Mouse (Mus musculus): Measurements from ENCODE around the gene Ldlr.
"Not testable (repeated sequence)": the region's sequence is repeated elsewhere in the genome, so short reads cannot be mapped to it uniquely, and the experiment has no call there.

The Ldlr gene

GRCm38 (mm10) chr9:21754516-21755321, 31.4 kb downstream of the Ldlr start:
- DNase-seq (ENCODE audit: low spot score in 2 of 2): no peak

GRCm38 (mm10) chr9:21758576-21759529, 35.6 kb downstream of the Ldlr start:
- DNase-seq (ENCODE audit: low spot score in 2 of 2): no peak

GRCm38 (mm10) chr9:21759718-21760117, 36.4 kb downstream of the Ldlr start:
- DNase-seq (ENCODE audit: low spot score in 2 of 2): no peak

DNA sequence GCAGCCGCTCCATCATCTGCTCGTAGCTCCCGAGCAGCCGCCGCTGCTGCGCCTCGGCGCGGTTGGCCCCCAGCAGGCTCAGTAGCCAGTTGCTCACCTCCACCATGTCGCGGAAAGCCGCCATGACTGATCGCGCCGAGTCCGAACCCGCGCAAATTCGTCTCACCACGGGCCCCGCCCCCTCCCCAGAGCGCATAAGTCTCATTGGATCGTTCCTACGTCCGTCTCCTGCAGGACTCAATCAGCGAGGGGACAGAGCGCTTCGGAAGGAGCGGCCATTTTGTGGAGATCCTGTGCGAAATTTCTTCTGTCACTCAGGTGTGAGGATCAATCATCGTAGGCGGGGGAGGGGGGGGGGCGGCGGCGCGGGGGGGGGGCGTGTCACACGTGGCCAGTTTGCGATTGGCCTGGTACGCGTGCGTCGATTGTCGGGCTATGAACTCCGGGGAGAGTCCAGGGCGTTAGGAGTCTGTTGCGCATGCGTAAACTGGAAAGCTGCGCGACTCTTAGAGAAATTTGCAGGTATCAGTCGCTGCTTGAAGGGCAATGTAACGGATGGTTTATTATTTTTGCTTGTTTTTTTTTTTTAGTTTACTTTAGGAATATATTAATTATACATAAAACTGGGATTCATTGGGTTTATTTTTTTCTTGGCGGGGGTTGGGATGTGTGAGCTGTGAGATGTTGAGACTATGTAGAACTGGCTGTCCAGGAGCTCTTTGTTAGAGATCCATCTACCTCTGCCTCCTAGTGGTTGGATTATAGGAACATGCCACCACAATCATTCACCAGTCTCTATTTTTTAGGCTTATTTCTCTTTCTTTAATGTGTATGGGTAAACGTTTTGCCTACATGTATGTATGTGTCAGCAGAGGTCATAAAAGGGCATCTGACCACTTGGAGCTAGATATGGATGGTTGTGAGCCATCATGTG, 37.1 kb downstream of the Ldlr start, which contains the start of gene Spc24:
Gene Spc24, minus strand, starts transcription at position 149 of the 934 bp plus-strand sequence.
- peak; percentile 94 to 97 for DNase-seq (ENCODE audit: low spot score in 2 of 2)

DNA sequence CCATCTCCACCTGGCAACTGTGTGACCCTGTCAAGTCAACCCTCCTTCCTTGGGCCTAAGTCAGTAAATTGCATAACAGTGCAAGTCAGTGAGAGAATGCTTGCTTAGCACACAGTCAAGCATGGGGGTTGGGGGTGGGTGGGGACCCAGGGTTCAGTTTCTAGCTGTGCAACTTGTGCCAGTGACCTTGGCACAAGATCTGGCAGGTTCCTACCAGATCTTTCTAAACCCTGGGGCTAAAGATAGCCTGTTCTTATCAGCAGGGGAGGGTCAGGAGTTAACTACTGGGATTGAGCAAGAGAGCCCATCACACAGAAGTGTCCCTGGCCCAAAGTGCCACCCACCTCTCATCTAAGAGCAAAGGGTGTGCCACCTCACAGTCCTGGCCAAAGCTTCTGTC, 38.9 kb downstream of the Ldlr start:
- DNase-seq (ENCODE audit: low spot score in 2 of 2): no peak

GRCm38 (mm10) chr9:21764084-21764999, 41.1 kb downstream of the Ldlr start:
- DNase-seq (ENCODE audit: low spot score in 2 of 2): no peak

DNA sequence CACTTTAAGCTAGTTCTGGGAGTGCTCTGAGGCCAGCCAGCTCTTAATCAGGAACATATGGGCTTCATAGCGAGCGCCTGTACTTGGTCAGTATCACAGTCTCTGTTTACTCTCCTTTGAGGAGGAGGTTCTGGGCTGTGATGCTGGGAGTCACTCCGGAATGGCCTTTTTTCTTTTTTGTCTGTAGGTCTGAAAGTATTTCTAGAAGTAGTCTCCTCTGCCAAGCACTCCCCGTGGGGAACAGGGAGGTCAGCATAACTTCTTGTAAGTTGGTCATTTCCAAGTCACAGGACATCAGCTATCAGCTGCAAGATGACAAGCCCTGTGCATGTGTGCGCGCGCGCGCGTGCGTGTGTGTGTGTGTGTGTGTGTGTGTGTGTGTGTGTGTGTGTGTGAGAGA, 44.6 kb downstream of the Ldlr start:
- no peak for DNase-seq (ENCODE audit: low spot score in 2 of 2)

DNA sequence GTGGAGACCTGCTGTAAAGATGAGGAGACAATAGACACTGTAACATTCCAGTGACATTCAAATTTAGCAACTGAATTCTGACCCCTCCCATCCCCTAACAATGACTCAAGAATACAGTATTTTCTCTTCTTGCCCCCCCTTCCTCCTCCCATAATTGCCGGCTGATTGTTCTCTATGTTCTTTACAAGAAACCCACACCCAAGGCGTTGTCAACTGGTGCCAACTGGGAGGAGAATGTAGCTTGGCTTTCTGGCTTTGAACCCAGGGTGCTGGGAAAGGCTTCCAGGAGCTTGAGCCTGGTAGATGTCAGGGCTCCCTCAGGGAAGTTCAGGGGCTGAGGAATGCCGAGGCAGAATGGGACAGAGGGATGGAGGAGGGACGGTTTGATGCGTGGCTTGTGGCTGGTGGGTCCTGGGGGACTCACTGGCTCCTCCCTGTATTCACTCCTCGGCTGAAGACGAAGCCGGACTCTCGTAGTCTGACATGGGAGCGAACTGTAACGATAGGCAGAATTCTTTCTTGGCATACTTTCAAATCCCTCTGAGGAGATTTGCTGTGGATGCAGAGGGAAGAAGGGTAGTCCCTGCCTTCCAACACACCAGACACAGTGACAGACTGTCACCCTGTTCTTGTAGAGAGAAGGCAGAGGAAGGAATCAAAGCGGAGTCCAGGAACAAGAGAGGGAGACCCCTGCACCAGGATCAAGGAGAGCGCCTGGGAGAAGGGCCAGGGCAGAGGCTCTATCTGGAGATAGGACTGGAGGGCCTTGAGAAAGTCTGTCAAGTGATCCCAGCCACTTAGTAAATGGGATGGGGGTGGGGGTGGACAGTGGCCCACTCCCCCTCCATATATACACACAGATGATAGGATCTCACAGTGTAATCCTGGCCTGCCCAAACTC, 45.5 kb downstream of the Ldlr start:
- no peak for DNase-seq (ENCODE audit: low spot score in 2 of 2)

GRCm38 (mm10) chr9:21769558-21770183, 46.4 kb downstream of the Ldlr start:
- no peak for DNase-seq (ENCODE audit: low spot score in 2 of 2)

DNA sequence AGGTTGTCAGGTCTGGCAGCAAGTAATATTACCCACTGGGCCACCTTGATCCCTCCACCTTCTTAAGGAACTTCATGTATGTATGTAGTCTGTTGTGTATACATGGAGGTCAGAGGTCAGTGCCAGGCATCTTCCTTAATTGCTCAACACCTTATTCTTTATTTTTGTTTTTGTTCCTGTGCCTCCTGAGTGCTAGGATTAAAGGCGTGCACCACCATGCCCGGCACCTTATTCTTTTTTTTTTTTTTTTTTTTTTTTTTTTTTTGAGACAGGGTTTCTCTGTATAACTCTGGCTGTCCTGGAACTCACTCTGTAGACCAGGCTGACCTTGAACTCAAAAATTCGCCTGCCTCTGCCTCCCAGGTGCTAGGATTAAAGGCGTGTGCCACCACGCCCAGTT, 50.1 kb downstream of the Ldlr start:
- DNase-seq (ENCODE audit: low spot score in 2 of 2): not testable (repeated sequence)

GRCm38 (mm10) chr9:21774353-21774752, 51.1 kb downstream of the Ldlr start:
- DNase-seq (ENCODE audit: low spot score in 2 of 2): no peak

DNA sequence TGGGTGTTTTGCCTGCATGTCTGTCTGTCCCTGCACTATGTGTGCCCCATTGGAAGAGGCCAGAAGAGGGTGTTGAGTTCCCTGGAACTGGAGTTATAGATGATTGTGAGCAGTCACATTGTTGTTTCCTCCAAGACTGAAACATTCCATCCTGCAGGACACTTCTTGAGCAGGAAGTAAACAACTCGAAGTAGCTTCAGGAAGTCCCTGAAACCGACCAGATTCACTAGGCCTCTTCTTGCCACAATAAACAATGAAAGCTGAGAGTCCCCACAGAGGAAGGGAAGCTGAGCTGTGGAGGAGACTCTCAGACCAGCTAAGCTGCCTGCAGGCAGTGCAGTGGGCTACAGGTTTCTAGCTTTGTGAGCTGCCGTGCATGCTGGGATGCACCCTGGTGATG, 54.4 kb downstream of the Ldlr start:
- DNase-seq (ENCODE audit: low spot score in 2 of 2): no peak

DNA sequence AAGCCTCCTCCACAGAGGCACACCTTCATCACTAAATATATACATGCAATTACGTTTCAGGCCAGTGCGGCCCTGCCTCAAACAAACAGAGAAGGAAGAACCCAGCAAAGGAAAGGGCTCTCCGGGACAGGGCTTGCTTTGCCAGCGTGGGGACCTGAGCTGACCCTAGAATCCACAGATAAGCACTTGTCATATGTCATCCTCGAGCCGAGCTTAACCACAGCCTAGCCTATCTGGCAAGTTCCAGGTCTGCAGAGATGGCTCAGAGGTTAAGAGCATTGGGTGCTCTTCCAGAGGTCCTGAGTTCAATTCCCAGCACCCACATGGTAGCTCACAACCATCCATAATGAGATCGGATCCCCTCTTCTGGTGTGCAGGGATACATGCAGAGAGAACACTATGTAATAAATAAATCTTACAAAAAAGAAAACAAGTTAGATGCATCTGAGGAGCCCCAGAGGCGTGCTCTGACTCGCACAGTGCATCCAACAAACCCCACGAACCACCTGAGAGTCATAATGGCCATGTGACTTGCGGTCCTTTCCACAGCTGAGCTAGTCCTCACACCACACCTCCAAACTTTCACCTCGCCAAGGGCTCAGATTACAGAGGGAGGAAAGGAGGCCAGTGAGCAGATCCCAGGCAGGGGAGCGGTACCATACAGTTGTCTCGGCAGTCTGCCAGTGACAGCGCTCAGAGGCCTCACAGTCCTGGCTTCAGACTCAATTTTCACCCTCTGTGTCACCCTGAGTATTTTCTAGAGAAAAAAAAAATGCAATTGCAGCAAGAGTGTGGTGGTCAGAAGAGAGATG, 58.6 kb downstream of the Ldlr start:
- DNase-seq (ENCODE audit: low spot score in 2 of 2): no peak

GRCm38 (mm10) chr9:21784517-21785307, 61.4 kb downstream of the Ldlr start:
- no peak for DNase-seq (ENCODE audit: low spot score in 2 of 2)

GRCm38 (mm10) chr9:21786309-21786708, 63.0 kb downstream of the Ldlr start:
- not testable (repeated sequence) for DNase-seq (ENCODE audit: low spot score in 2 of 2)

DNA sequence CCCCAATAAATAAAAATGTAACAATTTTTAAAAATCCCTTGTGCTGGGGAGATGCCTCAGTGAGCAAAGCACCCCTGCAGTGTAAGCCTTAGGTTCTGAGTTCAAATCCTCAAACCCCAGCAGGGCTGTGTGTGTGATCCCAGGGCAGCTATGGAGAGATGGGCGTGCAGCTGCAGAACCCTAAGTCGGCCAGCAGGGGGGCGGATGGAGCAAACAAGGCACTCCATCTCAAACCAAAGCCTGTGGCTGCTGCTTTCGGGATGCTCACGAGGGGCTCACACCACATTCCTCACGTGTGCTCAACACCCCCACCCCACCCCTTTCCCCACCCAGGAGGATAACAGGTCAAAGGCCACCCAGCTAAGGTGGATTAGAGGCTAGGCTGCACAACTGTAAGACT, 63.6 kb downstream of the Ldlr start:
- DNase-seq (ENCODE audit: low spot score in 2 of 2): no peak

GRCm38 (mm10) chr9:21787654-21788053, 64.4 kb downstream of the Ldlr start:
- DNase-seq (ENCODE audit: low spot score in 2 of 2): no peak

All from spleen, postnatal 36 days (tissue).